Mouse (Mus musculus) splenic B cell, adult 2 months (primary cell): ENCODE data around the gene Slc4a1.

ENCODE experiments used
- DNase-seq: peaks from one replicate; pipeline ENCODE4 v3.0.0-alpha.2; 2011; ENCODE audit warnings: low read depth, low spot score
- H3K27me3 ChIP-seq: 2 replicates; pipeline ENCODE4 v1.6.1; 2012; ENCODE audit warnings: mild to moderate bottlenecking, low read length, moderate library complexity, mixed read lengths; ENCODE audit not compliant: control insufficient read depth, poor library complexity, insufficient read depth, severe bottlenecking
- H3K36me3 ChIP-seq: 2 replicates; pipeline ENCODE4 v1.6.1; 2012; ENCODE audit warnings: mild to moderate bottlenecking, low read length, moderate library complexity, mixed read lengths; ENCODE audit not compliant: control insufficient read depth, poor library complexity, insufficient read depth, severe bottlenecking

Gene Slc4a1

GRCm38 (mm10) chr11:102308104-102308503 is 57.9 kb downstream of the Slc4a1 start:
- no peak for DNase-seq
- Histone ChIP-seq H3K36me3 (peaks cover 15% of the 10 kb centered on the region), H3K27me3 (no peaks in the 10 kb centered on the region)

DNA sequence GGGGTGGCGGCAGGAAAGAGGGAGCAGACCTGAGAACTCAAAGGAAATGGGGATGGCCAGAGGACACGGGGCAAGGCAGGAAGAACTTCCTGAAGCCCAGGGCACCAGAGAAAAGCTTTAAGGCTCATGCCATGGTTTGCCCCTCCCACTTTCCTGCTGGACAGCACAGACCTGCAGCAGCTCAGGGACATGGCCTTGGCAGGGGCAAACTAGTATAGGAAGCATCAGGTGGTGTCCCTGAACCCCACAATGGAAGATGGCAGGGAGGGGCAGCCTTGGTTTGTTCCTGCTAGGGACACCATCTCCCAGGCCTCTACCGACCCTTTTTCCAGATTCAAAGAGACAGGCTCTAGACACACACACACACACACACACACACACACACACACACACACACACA is 60.6 kb downstream of the Slc4a1 start:
- H3K27me3 ChIP-seq, result no peaks in the 10 kb centered on the region
- peaks cover 13% of the 10 kb centered on the region for H3K36me3 ChIP-seq
- no peak for DNase-seq

- H3K36me3 ChIP-seq, result peaks cover 13% of the 10 kb centered on the region
- no peak for DNase-seq
- no peaks in the 10 kb centered on the region for H3K27me3 ChIP-seq
Measured at GRCm38 (mm10) chr11:102304141-102304540, 61.9 kb downstream of the Slc4a1 start.

DNA sequence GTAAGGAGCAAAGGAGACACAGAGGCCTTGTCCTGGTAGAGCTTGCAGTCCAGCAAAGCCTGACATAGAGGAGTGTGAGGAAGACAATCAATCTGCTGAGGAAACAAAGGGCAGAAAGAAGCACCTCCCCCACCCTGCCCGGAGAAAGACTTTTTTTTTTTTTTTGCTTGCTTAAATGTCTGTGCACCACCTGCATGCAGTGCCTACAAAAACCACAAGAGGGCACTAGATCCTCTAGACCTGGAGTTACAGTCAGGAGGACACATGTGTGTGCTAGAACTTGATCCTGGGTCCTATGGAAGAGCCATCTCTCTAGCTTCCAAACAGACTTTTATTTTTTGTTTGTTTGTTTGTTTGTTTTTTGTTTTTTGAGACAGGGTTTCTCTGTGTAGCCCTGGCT is 66.2 kb downstream of the Slc4a1 start:
- H3K27me3 ChIP-seq, result no peaks in the 10 kb centered on the region
- peak; percentile 88 for DNase-seq
- H3K36me3 ChIP-seq, result no peaks in the 10 kb centered on the region
